Mouse (Mus musculus): ENCODE data around the gene Lmx1a. TPM values are rescaled to one million over a fixed set of nuclear protein-coding genes. Genes with fewer than 3 reads are reported as not detected.

Lmx1a gene
- polyA plus RNA-seq, 1 experiment from 2014 or later, result 2.9 TPM

- Histone ChIP-seq H3K36me3 (replicated peaks; ENCODE audit: control insufficient read depth, insufficient read depth, low read depth, low read length) (no peaks in the 10 kb centered on the region), H3K9ac (replicated peaks; ENCODE audit: low read length) (no peak overlapping the region), H3K4me3 (ENCODE audit: low read depth, low read length) (no peak overlapping the region), H3K4me2 (ENCODE audit: low read depth, low read length) (no peak overlapping the region), H3K4me1 (ENCODE audit: control insufficient read depth, insufficient read depth, low read length) (no peaks in the 10 kb centered on the region), H3K27me3 (ENCODE audit: control insufficient read depth, insufficient read depth, low read length) (peaks cover 4% of the 10 kb centered on the region; the same call in 1 of the 2 replicates), H3K9me3 (replicated peaks; ENCODE audit: control insufficient read depth, low read length) (no peaks in the 10 kb centered on the region), H3K27ac (replicated peaks; ENCODE audit: low read depth, low read length) (no peak overlapping the region)
- WGBS, result 32% methylated on average over 4 of the region's 4 CpGs
- no peak for DNase-seq (ENCODE audit: low spot score)
- ATAC-seq (replicated peaks; ENCODE audit: insufficient number of reproducible peaks, low FRiP score, low TSS enrichment, low read depth), result no peak
Observed at GRCm38 (mm10) chr1:167801923-167802322, 112.9 kb downstream of the Lmx1a start.

- H3K9me3 ChIP-seq (replicated peaks; ENCODE audit: control insufficient read depth, low read length), result no peaks in the 10 kb centered on the region
- H3K27ac ChIP-seq (replicated peaks; ENCODE audit: low read depth, low read length), result no peak overlapping the region
- under 1% methylated on average over 59 of the region's 59 CpGs for WGBS
- peak overlapping the region; percentile 81 for H3K4me2 ChIP-seq (ENCODE audit: low read depth, low read length)
- H3K9ac ChIP-seq (replicated peaks; ENCODE audit: low read length), result peak overlapping the region; percentile 35
- no peaks in the 10 kb centered on the region for H3K36me3 ChIP-seq (replicated peaks; ENCODE audit: control insufficient read depth, insufficient read depth, low read depth, low read length)
- DNase-seq (ENCODE audit: low spot score) (peak; percentile 67), ATAC-seq (replicated peaks; ENCODE audit: insufficient number of reproducible peaks, low FRiP score, low TSS enrichment, low read depth) (peak; percentile 69)
- peaks cover 4% of the 10 kb centered on the region; the same call in 1 of the 2 replicates for H3K27me3 ChIP-seq (ENCODE audit: control insufficient read depth, insufficient read depth, low read length)
- peak overlapping the region; percentile 40 for H3K4me3 ChIP-seq (ENCODE audit: low read depth, low read length)
- H3K4me1 ChIP-seq (ENCODE audit: control insufficient read depth, insufficient read depth, low read length), result no peaks in the 10 kb centered on the region
Observed at GRCm38 (mm10) chr1:167802510-167803271, 113.7 kb downstream of the Lmx1a start.

DNA sequence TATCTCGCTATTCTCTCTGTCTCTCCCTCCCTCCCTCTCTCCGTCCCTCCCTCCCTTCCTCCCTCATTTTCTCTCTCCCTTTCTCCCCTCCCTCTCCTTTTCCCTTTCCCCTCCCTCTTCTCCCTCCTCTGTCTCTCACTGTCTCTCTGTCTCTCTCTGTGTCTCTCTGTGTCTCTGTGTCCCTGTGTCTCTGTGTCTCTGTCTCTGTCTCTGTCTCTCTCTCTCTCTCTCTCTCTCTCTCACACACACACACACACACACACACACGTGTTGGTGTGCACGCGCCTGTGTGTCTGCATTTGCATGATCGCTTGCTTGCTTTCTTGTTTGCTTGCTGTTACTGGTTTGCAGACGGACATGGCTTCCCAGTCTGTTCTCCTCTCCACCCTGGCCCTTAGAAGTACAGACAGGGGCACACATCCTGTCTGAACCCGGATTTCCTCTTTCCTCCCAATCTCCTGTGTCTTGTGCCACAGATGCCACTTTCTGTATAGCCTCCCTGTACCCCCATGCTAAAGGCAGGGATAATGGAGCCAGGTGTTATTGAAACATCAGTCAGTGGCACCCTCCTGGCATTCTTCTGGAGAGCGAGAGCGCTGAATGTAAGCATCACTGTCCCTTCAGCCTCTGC lies 114.4 kb downstream of the Lmx1a start:
- no peak overlapping the region for H3K27ac ChIP-seq (replicated peaks; ENCODE audit: low read depth, low read length)
- ATAC-seq (replicated peaks; ENCODE audit: insufficient number of reproducible peaks, low FRiP score, low TSS enrichment, low read depth) (no peak), DNase-seq (ENCODE audit: low spot score) (no peak)
- H3K9ac ChIP-seq (replicated peaks; ENCODE audit: low read length), result no peak overlapping the region; the same call in 1 of the 2 replicates
- WGBS, result 12% methylated on average over 10 of the region's 10 CpGs
- peaks cover 4% of the 10 kb centered on the region; the same call in 1 of the 2 replicates for H3K27me3 ChIP-seq (ENCODE audit: control insufficient read depth, insufficient read depth, low read length)
- H3K4me1 ChIP-seq (ENCODE audit: control insufficient read depth, insufficient read depth, low read length), result no peaks in the 10 kb centered on the region
- H3K9me3 ChIP-seq (replicated peaks; ENCODE audit: control insufficient read depth, low read length), result no peaks in the 10 kb centered on the region
- H3K4me3 ChIP-seq (ENCODE audit: low read depth, low read length), result peak overlapping the region; percentile 40
- H3K4me2 ChIP-seq (ENCODE audit: low read depth, low read length), result peak overlapping the region; percentile 81
- H3K36me3 ChIP-seq (replicated peaks; ENCODE audit: control insufficient read depth, insufficient read depth, low read depth, low read length), result no peaks in the 10 kb centered on the region

DNA sequence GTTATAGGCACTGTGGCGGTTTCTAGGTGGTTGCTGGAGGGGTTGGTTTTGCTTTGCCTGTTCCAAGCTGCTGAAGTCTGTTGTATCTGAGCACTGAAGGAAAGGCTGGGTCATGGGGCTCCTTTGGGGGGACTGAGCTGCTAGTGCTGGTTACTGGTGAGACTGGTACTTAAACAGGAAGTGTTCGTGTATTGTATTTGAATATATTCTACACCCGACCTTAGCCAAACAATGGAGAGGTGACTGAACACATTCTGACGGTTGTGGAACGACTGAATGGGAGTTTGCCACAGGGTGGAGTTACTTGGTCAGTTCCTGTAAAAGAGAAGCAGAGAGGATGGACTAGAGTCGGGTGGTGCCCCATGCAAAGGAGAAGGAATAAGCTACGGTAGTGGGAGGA lies 115.8 kb downstream of the Lmx1a start:
- no peaks in the 10 kb centered on the region for H3K9me3 ChIP-seq (replicated peaks; ENCODE audit: control insufficient read depth, low read length)
- no peak overlapping the region for H3K4me2 ChIP-seq (ENCODE audit: low read depth, low read length)
- DNase-seq (ENCODE audit: low spot score) (no peak), ATAC-seq (replicated peaks; ENCODE audit: insufficient number of reproducible peaks, low FRiP score, low TSS enrichment, low read depth) (no peak)
- no peak overlapping the region for H3K9ac ChIP-seq (replicated peaks; ENCODE audit: low read length)
- H3K4me1 ChIP-seq (ENCODE audit: control insufficient read depth, insufficient read depth, low read length), result no peaks in the 10 kb centered on the region
- H3K27ac ChIP-seq (replicated peaks; ENCODE audit: low read depth, low read length), result no peak overlapping the region
- WGBS, result 61% methylated on average over 7 of the region's 7 CpGs
- no peaks in the 10 kb centered on the region for H3K36me3 ChIP-seq (replicated peaks; ENCODE audit: control insufficient read depth, insufficient read depth, low read depth, low read length)
- peaks cover 4% of the 10 kb centered on the region; the same call in 1 of the 2 replicates for H3K27me3 ChIP-seq (ENCODE audit: control insufficient read depth, insufficient read depth, low read length)
- no peak overlapping the region for H3K4me3 ChIP-seq (ENCODE audit: low read depth, low read length)

GRCm38 (mm10) chr1:167811141-167811540 lies 122.1 kb downstream of the Lmx1a start:
- Histone ChIP-seq H3K27ac (replicated peaks; ENCODE audit: low read depth, low read length) (no peak overlapping the region), H3K9ac (replicated peaks; ENCODE audit: low read length) (no peak overlapping the region), H3K4me1 (ENCODE audit: control insufficient read depth, insufficient read depth, low read length) (no peaks in the 10 kb centered on the region), H3K4me2 (ENCODE audit: low read depth, low read length) (no peak overlapping the region), H3K9me3 (replicated peaks; ENCODE audit: control insufficient read depth, low read length) (no peaks in the 10 kb centered on the region), H3K27me3 (ENCODE audit: control insufficient read depth, insufficient read depth, low read length) (no peaks in the 10 kb centered on the region), H3K36me3 (replicated peaks; ENCODE audit: control insufficient read depth, insufficient read depth, low read depth, low read length) (no peaks in the 10 kb centered on the region), H3K4me3 (ENCODE audit: low read depth, low read length) (no peak overlapping the region)
- WGBS, result 96% methylated on average over 4 of the region's 4 CpGs
- ATAC-seq (replicated peaks; ENCODE audit: insufficient number of reproducible peaks, low FRiP score, low TSS enrichment, low read depth) (no peak), DNase-seq (ENCODE audit: low spot score) (no peak)

DNA sequence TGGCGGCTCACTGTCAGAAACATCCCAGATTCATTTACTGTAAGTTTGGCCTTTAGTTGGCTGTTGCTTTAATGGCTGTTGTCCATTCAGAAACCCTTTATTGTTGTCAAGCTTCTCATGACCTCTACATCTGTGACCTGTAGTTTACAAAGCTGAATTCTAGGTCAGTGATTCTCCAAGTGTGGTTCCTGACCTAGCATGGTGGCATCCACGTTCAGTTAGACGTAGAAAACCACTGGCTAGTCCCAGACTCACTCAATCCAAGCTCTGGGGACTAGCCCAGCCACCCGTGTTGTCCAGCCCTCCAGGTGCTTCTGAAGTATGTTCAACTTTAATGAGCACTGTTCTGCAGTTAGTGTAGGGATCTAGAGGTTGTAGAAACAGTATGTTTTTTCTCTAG lies 126.1 kb downstream of the Lmx1a start:
- H3K4me3 ChIP-seq (ENCODE audit: low read depth, low read length), result no peak overlapping the region
- no peaks in the 10 kb centered on the region for H3K27me3 ChIP-seq (ENCODE audit: control insufficient read depth, insufficient read depth, low read length)
- H3K27ac ChIP-seq (replicated peaks; ENCODE audit: low read depth, low read length), result no peak overlapping the region
- no peaks in the 10 kb centered on the region for H3K36me3 ChIP-seq (replicated peaks; ENCODE audit: control insufficient read depth, insufficient read depth, low read depth, low read length)
- DNase-seq (ENCODE audit: low spot score) (no peak), ATAC-seq (replicated peaks; ENCODE audit: insufficient number of reproducible peaks, low FRiP score, low TSS enrichment, low read depth) (no peak)
- H3K4me2 ChIP-seq (ENCODE audit: low read depth, low read length), result no peak overlapping the region
- WGBS, result 77% methylated on average over 4 of the region's 4 CpGs
- no peak overlapping the region for H3K9ac ChIP-seq (replicated peaks; ENCODE audit: low read length)
- H3K4me1 ChIP-seq (ENCODE audit: control insufficient read depth, insufficient read depth, low read length), result no peaks in the 10 kb centered on the region
- no peaks in the 10 kb centered on the region for H3K9me3 ChIP-seq (replicated peaks; ENCODE audit: control insufficient read depth, low read length)

GRCm38 (mm10) chr1:167817028-167817427 lies 128.0 kb downstream of the Lmx1a start:
- H3K4me2 ChIP-seq (ENCODE audit: low read depth, low read length), result no peak overlapping the region
- no peaks in the 10 kb centered on the region for H3K36me3 ChIP-seq (replicated peaks; ENCODE audit: control insufficient read depth, insufficient read depth, low read depth, low read length)
- no peaks in the 10 kb centered on the region for H3K4me1 ChIP-seq (ENCODE audit: control insufficient read depth, insufficient read depth, low read length)
- no peak for ATAC-seq (replicated peaks; ENCODE audit: insufficient number of reproducible peaks, low FRiP score, low TSS enrichment, low read depth)
- no peak overlapping the region for H3K27ac ChIP-seq (replicated peaks; ENCODE audit: low read depth, low read length)
- WGBS, result 64% methylated on average over 6 of the region's 6 CpGs
- H3K4me3 ChIP-seq (ENCODE audit: low read depth, low read length), result no peak overlapping the region
- no peaks in the 10 kb centered on the region for H3K27me3 ChIP-seq (ENCODE audit: control insufficient read depth, insufficient read depth, low read length)
- DNase-seq (ENCODE audit: low spot score), result no peak
- no peaks in the 10 kb centered on the region for H3K9me3 ChIP-seq (replicated peaks; ENCODE audit: control insufficient read depth, low read length)
- no peak overlapping the region for H3K9ac ChIP-seq (replicated peaks; ENCODE audit: low read length)

GRCm38 (mm10) chr1:167817616-167818015 lies 128.6 kb downstream of the Lmx1a start:
- ATAC-seq (replicated peaks; ENCODE audit: insufficient number of reproducible peaks, low FRiP score, low TSS enrichment, low read depth), result no peak
- no peaks in the 10 kb centered on the region for H3K9me3 ChIP-seq (replicated peaks; ENCODE audit: control insufficient read depth, low read length)

More at GRCm38 (mm10) chr1:167817616-167818015, 128.6 kb downstream of the Lmx1a start:
- Histone ChIP-seq H3K9ac (replicated peaks; ENCODE audit: low read length) (no peak overlapping the region), H3K27me3 (ENCODE audit: control insufficient read depth, insufficient read depth, low read length) (no peaks in the 10 kb centered on the region), H3K27ac (replicated peaks; ENCODE audit: low read depth, low read length) (no peak overlapping the region), H3K36me3 (replicated peaks; ENCODE audit: control insufficient read depth, insufficient read depth, low read depth, low read length) (no peaks in the 10 kb centered on the region), H3K4me3 (ENCODE audit: low read depth, low read length) (no peak overlapping the region), H3K4me1 (ENCODE audit: control insufficient read depth, insufficient read depth, low read length) (no peaks in the 10 kb centered on the region), H3K4me2 (ENCODE audit: low read depth, low read length) (no peak overlapping the region)
- no peak for DNase-seq (ENCODE audit: low spot score)
- 5% methylated on average over 1 of the region's 1 CpGs for WGBS
